9 mouse cellular contexts compared by ENCODE assay signal in genomic region chr2:170347131-170347765, GRCm38 (mm10).
A peak's percentile ranks its signal among the peaks of the same experiment; 100 is the strongest.
DNase-seq lines count a peak whose midpoint lies in the region; ATAC-seq and TF ChIP-seq lines count a peak whose summit lies in the region.
"Had no signal": no experiment of that assay in that cellular context is flagged by ENCODE, and none has a peak within 500 bp of the region (broad histone marks: within the 10 kb centered on the region; RNA-seq: fewer than 3 reads in every experiment).

No protein-coding gene starts in this region.

- no peaks in the 10 kb centered on the region for H3K9me3 ChIP-seq in midbrain, embryonic 14.5 days (ENCODE audit: control insufficient read depth, low read length)
- H3K9me3 ChIP-seq in midbrain, embryonic 16.5 days (replicated peaks; ENCODE audit: control insufficient read depth, low read length, poor library complexity, severe bottlenecking): no peaks in the 10 kb centered on the region
- no peaks in the 10 kb centered on the region for H3K9me3 ChIP-seq in heart, embryonic 13.5 days
- H3K9me3 ChIP-seq in limb, embryonic 14.5 days (ENCODE audit: control insufficient read depth, low read length): no peaks in the 10 kb centered on the region
- H3K9me3 ChIP-seq: neural tube, embryonic 13.5 days had no signal

- WGBS in midbrain, embryonic 14.5 days: 36% methylated on average over 8 of the region's 8 CpGs
- 37% methylated on average over 8 of the region's 8 CpGs for WGBS in midbrain, embryonic 16.5 days
- 27% methylated on average over 8 of the region's 8 CpGs for WGBS in heart, embryonic 13.5 days
- 39% methylated on average over 8 of the region's 8 CpGs for WGBS in limb, embryonic 14.5 days

- H3K9ac ChIP-seq in midbrain, embryonic 14.5 days (replicated peaks; ENCODE audit: low read length): no peak overlapping the region
- H3K9ac ChIP-seq in midbrain, embryonic 16.5 days (ENCODE audit: low read depth, low read length): no peak overlapping the region
- no peak overlapping the region for H3K9ac ChIP-seq in heart, embryonic 13.5 days
- H3K9ac ChIP-seq in limb, embryonic 14.5 days (ENCODE audit: low read depth, low read length, severe bottlenecking): no peak overlapping the region
- H3K9ac ChIP-seq: neural tube, embryonic 13.5 days had no signal

- no peaks in the 10 kb centered on the region for H3K36me3 ChIP-seq in midbrain, embryonic 14.5 days (ENCODE audit: control insufficient read depth, insufficient read depth, low read length)
- H3K36me3 ChIP-seq in midbrain, embryonic 16.5 days (ENCODE audit: control insufficient read depth, insufficient read depth, low read length): no peaks in the 10 kb centered on the region
- H3K36me3 ChIP-seq in heart, embryonic 13.5 days: no peaks in the 10 kb centered on the region
- H3K36me3 ChIP-seq in limb, embryonic 14.5 days (ENCODE audit: control insufficient read depth, insufficient read depth, low read length): no peaks in the 10 kb centered on the region
- H3K36me3 ChIP-seq: neural tube, embryonic 13.5 days had no signal

- H3K27ac ChIP-seq in midbrain, embryonic 14.5 days (replicated peaks; ENCODE audit: low read depth, low read length): no peak overlapping the region
- no peak overlapping the region for H3K27ac ChIP-seq in midbrain, embryonic 16.5 days (ENCODE audit: low read length)
- peak overlapping the region; percentile 51 for H3K27ac ChIP-seq in heart, embryonic 13.5 days (replicated peaks)
- no peak overlapping the region for H3K27ac ChIP-seq in limb, embryonic 14.5 days (replicated peaks; ENCODE audit: low read depth, low read length)
- H3K27ac ChIP-seq: neural tube, embryonic 13.5 days had no signal

- TF ChIP-seq POLR2A in limb, embryonic 14.5 days (IDR thresholded peaks at IDR 0.05; ENCODE audit: borderline replicate concordance, extremely low read depth, insufficient read depth, insufficient read length): no peak

- no peak for ATAC-seq in midbrain, embryonic 14.5 days (ENCODE audit: low FRiP score, low TSS enrichment)
- no peak for ATAC-seq in midbrain, embryonic 16.5 days
- no peak for ATAC-seq in heart, embryonic 13.5 days (ENCODE audit: extremely low read depth, insufficient number of reproducible peaks, low FRiP score, low TSS enrichment)
- ATAC-seq in limb, embryonic 14.5 days (ENCODE audit: low FRiP score, low read depth): no peak

- no peak overlapping the region for H3K4me3 ChIP-seq in midbrain, embryonic 14.5 days (replicated peaks; ENCODE audit: low read depth, low read length)
- no peak overlapping the region for H3K4me3 ChIP-seq in midbrain, embryonic 16.5 days (ENCODE audit: low read depth, low read length)
- H3K4me3 ChIP-seq in heart, embryonic 13.5 days: no peak overlapping the region
- no peak overlapping the region for H3K4me3 ChIP-seq in limb, embryonic 14.5 days (replicated peaks; ENCODE audit: low read length)
- H3K4me3 ChIP-seq: neural tube, embryonic 13.5 days had no signal

- DNase-seq in cerebellum, postnatal 14 days: peak; percentile 70 to 74
- DNase-seq in cerebellum, adult 9-11 months: no peak
- DNase-seq in midbrain, embryonic 14.5 days: peak; percentile 84
- peak; percentile 30 to 61 for DNase-seq in adrenal gland, postnatal 36 days
- peak; percentile 81 for DNase-seq in limb, embryonic 14.5 days (ENCODE audit: low spot score)
- DNase-seq in spleen, postnatal 4 days (ENCODE audit: low spot score in 2 of 2): peak; percentile 45 to 74

- no peak overlapping the region for H3K4me2 ChIP-seq in midbrain, embryonic 14.5 days (ENCODE audit: low read length)
- H3K4me2 ChIP-seq in midbrain, embryonic 16.5 days (ENCODE audit: low read length): no peak overlapping the region
- H3K4me2 ChIP-seq in heart, embryonic 13.5 days: peak overlapping the region; percentile 18; the same call in 1 of the 2 replicates
- no peak overlapping the region for H3K4me2 ChIP-seq in limb, embryonic 14.5 days (replicated peaks; ENCODE audit: low read depth, low read length, severe bottlenecking)
- H3K4me2 ChIP-seq: neural tube, embryonic 13.5 days had no signal

- H3K27me3 ChIP-seq in midbrain, embryonic 14.5 days (ENCODE audit: control insufficient read depth, insufficient read depth, low read length): no peaks in the 10 kb centered on the region
- no peaks in the 10 kb centered on the region for H3K27me3 ChIP-seq in midbrain, embryonic 16.5 days (ENCODE audit: control insufficient read depth, insufficient read depth, low read depth, low read length)
- H3K27me3 ChIP-seq in heart, embryonic 13.5 days (replicated peaks): no peaks in the 10 kb centered on the region
- no peaks in the 10 kb centered on the region for H3K27me3 ChIP-seq in limb, embryonic 14.5 days (ENCODE audit: control insufficient read depth, insufficient read depth, low read length)
- H3K27me3 ChIP-seq: neural tube, embryonic 13.5 days had no signal

- peaks cover 18% of the 10 kb centered on the region for H3K4me1 ChIP-seq in midbrain, embryonic 14.5 days (ENCODE audit: control insufficient read depth, insufficient read depth, low read length)
- H3K4me1 ChIP-seq in midbrain, embryonic 16.5 days (ENCODE audit: control insufficient read depth, insufficient read depth, low read length): peaks cover 9% of the 10 kb centered on the region
- peaks cover 65% of the 10 kb centered on the region for H3K4me1 ChIP-seq in heart, embryonic 13.5 days
- H3K4me1 ChIP-seq in limb, embryonic 14.5 days (ENCODE audit: control insufficient read depth, insufficient read depth, low read length): peaks cover 31% of the 10 kb centered on the region
